Comparison of ENCODE assay signal across 7 mouse cellular contexts in genomic region chr9:31542909-31543690, GRCm38 (mm10).
DNase-seq lines count a peak whose midpoint lies in the region; ATAC-seq lines count a peak whose summit lies in the region.

No protein-coding gene starts in this region.

- no peaks in the 10 kb centered on the region for H3K27me3 ChIP-seq in midbrain, embryonic 13.5 days

- no peaks in the 10 kb centered on the region for H3K36me3 ChIP-seq in midbrain, embryonic 13.5 days

- peak; percentile 82 to 83 for DNase-seq in adrenal gland, adult 18-20 months (ENCODE audit: low spot score in 2 of 2)
- peak; percentile 87 to 91 for DNase-seq in cerebellum, postnatal 4 days (ENCODE audit: low spot score in 2 of 2)
- peak; percentile 16 to 17 for DNase-seq in gastrocnemius, adult 8-10 months (ENCODE audit: low spot score in 2 of 2)
- peak; percentile 68 for DNase-seq in kidney, adult 11 months
- DNase-seq in left cerebral cortex, postnatal 4 days, result peak; percentile 89
- peak; percentile 51 to 82 for DNase-seq in spleen, postnatal 10 days (ENCODE audit: low spot score in 2 of 2)

- no peak overlapping the region for H3K4me3 ChIP-seq in midbrain, embryonic 13.5 days (replicated peaks)

- no peak overlapping the region for H3K27ac ChIP-seq in midbrain, embryonic 13.5 days

- ATAC-seq in midbrain, embryonic 13.5 days, result peak; percentile 90

- H3K9ac ChIP-seq in midbrain, embryonic 13.5 days (replicated peaks), result no peak overlapping the region

- H3K9me3 ChIP-seq in midbrain, embryonic 13.5 days, result no peaks in the 10 kb centered on the region

- H3K4me1 ChIP-seq in midbrain, embryonic 13.5 days (replicated peaks), result no peaks in the 10 kb centered on the region

- 14% methylated on average over 13 of the region's 13 CpGs for WGBS in midbrain, embryonic 13.5 days

- intact Hi-C loops in left cerebral cortex, postnatal 4 days (cut with DNase I), result loop anchor here (5.0 kb wide), 1 partner anchor 131 kb away; no protein-coding TSS in a partner anchor

- H3K4me2 ChIP-seq in midbrain, embryonic 13.5 days (replicated peaks), result no peak overlapping the region

Comparison
In these comparisons a context has a peak if more than half of its experiments do, and no peak if none do; other contexts are left out.
1. DNase-seq: peak in every context shown above with its lines; median percentile 89 in cerebellum, postnatal 4 days; 89 in left cerebral cortex, postnatal 4 days; 82 in adrenal gland, adult 18-20 months; 68 in kidney, adult 11 months; 66 in spleen, postnatal 10 days; 16 in gastrocnemius, adult 8-10 months.